Mouse (Mus musculus) lung, postnatal 0 days (tissue): Measurements from ENCODE around the gene Gm20388.

Experiments used
- CTCF ChIP-seq: IDR thresholded peaks from 2 replicates; pipeline ENCODE4 v1.5.1; 2016; ENCODE audit warnings: antibody characterized with exemption, mild to moderate bottlenecking
- EP300 ChIP-seq: IDR thresholded peaks from 2 replicates; pipeline ENCODE4 v1.6.1; 2016; ENCODE audit warnings: antibody characterized with exemption, mild to moderate bottlenecking, control low read depth

DNA sequence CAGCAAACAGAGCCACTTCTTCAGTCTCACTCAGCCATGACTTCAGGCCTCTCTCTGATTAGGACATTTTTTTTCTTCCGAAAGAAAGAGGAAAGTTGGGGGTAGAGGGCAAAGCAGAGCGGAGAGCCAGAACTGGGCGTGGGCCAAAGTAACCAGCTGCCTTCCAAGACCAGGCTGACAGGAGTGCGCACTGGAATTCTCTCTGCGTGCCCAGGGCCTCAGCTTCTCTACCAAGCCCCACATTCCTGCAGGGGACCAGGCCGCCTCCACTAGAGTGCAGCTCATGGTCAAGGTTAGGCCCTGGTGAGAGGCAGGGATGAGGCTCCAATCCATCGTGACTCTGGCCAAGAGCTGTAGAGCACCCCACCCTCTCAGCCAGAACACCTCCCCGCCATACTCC is 1520.9 kb downstream of the Gm20388 start:
- TF ChIP-seq CTCF (0 out of 2 replicates have a peak, but pooled peaks have one; percentile 10), EP300 (no peak)
